Mouse (Mus musculus): ENCODE results near the gene Micall1.

The Micall1 gene

DNA sequence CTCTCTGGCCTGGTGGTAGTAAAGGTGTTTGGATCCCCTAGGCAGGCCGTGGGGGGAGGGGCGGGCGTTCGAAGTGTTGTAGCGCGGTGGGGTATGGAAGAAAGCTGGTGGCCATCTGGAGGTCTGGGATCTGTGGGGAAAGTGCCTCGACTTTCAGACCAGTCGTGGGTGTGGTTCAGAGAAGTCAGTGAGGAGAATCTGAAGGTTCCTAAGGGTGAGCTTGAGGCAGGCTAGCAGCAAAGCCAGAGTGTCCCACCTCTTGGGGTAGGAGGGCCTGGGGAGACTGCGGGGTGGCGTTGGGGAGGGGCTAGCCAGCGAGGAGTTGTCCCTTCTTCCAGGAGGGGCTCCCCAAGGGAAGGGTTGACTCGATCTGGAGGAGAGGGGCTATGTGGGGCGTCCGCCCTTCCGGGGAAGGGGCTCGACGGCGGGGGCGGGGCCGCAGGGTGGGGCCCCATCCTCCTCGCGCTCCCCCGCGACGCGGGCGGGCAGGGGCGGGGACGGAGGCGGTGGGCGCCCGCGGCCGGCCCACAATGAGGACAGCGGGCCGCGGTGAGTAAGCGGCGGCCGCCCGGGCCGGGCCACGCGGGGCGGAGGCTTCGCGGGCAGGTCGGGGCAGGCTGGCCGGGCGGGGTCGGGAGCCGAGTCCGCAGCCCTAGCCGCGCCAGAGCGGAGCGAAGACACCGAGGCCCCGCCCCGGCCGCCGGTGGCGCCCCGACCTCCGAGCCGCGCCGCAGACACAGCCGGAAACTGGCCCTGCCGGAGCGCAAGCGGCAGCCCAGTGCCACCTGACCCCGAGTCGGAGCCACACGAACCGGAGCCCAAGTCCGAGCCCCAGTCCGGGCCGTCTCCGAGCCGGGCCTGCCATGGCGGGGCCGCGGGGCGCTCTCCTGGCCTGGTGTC is at the start of gene Micall1:
Gene Micall1 (plus strand): TSS at position 478 of the 900 bp plus-strand sequence.
- DNase-seq (ENCODE audit: low spot score): no peak

DNA sequence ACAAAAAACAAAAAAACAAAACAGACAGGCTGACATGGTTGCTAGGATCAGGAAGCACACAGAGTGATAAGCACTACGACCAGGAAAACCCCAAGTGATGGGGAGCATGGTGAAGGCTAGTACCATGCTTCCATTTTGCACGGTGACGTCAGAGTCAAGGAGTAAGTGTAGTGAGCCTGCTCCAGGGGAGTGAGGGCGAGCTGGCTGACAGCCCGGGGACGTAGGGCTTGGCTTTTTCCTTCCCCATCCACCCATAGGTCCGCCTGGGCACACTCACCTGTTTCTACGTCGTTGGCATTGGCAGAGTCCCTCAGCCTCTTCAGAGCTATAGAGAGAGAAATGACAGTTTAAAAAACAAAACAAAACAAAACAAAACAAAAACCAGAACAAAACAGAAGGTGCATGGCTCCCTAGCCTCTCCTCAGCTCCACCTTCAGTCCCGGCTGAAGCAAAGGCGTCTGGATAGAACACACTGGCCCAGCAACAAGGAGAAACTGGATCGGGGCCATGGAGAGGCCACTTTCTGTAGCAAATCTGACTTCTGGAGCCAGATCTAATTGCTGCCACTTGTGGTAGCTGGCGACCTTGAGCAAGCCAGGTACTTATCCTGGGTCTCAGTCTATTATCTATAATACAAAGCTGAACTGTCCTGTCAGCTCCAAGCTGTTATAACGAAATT is 47.7 kb upstream of the Micall1 start:
- no peak for DNase-seq (ENCODE audit: low spot score)

DNA sequence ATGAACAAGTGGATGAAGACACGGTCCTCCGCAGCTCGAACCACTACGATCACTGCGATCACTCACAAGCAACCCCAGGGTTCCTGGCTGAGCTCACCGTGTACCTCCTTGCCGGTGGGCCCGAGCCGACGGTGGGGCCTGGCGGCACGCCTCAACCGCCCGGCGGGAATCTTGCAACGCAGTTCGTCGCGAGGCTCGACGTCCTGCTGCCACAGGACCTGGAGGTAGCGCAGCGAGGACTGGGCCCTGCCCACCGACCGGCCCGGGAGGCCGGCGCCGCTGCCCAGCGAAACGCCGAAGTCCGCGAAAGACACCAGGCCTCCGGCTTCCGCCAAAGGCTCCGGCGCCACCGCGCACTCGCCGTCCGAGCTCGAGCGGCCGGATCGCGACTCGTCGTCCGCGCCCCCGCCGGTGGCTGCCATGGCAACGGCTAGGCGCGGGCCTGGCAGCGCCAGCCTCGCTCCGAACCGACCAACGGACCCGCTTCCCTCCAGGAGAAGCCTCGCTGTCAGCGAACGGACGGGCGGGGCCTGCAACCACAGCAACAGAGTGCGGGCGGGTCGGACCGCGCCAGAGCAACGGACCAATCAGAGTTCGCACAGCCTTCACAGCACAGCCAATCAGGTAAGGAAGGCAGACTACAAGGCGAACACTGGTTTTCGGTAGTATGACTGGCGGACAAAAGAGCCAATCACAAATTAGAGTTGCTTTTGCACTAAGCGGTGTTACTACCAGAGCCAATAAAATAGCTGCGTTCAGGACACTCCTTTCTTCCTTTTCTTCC is 46.1 kb upstream of the Micall1 start, which contains the start of gene Ankrd54:
Gene Ankrd54 (minus strand): TSS at position 518 of the 784 bp plus-strand sequence.
- peak; percentile 99 for DNase-seq (ENCODE audit: low spot score)

GRCm38 (mm10) chr15:79063160-79063740 is 45.4 kb upstream of the Micall1 start:
- no peak for DNase-seq (ENCODE audit: low spot score)

DNA sequence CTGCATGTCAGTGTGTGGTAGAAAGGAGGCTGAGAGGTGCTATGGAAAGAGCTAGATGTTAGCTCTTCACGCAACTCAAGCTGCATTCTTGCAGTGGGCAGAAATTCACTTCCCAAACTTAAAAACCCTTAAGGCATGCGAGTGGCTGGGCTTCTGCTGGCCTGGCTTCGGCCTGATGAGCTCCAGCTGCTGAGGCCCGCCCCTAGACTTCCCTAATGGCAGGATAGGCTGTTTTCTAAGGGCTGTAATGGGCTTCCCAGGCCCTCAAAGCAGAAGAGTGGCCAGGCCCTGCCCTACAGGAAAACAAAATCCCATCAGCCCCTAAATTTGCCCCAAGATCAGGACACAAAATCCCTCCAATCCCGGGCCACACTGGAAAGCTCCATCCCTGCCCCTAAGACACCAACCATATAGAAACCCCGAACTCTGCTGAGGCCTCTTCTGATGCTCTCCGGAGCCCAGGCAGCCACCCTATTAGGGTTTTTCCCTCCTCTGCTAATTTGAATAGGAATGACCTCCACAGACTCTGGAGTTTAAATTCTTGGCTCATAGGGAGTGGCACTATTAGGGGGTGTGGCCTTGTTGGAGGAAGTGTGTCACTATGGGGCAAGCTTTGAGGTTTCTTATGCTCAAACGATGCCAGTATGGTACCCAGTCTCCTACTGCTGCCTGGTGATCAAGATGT is 43.5 kb upstream of the Micall1 start:
- no peak for DNase-seq (ENCODE audit: low spot score)

GRCm38 (mm10) chr15:79066276-79066675 is 42.4 kb upstream of the Micall1 start:
- DNase-seq (ENCODE audit: low spot score): no peak

GRCm38 (mm10) chr15:79067631-79068030 is 41.1 kb upstream of the Micall1 start:
- DNase-seq (ENCODE audit: low spot score): peak; percentile 73

DNA sequence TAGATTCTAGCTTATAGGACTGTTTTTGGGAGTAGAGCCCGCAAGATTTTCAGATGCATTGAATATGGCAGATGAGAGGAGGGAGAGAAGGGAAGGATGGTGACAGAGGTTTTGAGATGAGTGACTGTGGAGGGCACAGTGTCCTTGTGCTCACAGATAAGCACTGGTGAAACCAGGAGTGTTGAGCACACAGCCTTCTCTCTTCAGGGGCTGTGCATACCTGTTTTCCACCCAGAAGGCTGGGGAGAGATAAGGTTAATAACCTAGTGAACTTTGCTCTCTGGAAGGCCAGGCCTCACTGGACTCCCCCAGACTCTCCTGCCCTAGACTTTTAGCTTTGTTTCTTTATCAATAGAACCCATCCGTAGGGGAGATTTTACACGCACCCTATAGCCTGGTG is 40.3 kb upstream of the Micall1 start:
- peak; percentile 46 for DNase-seq (ENCODE audit: low spot score)

DNA sequence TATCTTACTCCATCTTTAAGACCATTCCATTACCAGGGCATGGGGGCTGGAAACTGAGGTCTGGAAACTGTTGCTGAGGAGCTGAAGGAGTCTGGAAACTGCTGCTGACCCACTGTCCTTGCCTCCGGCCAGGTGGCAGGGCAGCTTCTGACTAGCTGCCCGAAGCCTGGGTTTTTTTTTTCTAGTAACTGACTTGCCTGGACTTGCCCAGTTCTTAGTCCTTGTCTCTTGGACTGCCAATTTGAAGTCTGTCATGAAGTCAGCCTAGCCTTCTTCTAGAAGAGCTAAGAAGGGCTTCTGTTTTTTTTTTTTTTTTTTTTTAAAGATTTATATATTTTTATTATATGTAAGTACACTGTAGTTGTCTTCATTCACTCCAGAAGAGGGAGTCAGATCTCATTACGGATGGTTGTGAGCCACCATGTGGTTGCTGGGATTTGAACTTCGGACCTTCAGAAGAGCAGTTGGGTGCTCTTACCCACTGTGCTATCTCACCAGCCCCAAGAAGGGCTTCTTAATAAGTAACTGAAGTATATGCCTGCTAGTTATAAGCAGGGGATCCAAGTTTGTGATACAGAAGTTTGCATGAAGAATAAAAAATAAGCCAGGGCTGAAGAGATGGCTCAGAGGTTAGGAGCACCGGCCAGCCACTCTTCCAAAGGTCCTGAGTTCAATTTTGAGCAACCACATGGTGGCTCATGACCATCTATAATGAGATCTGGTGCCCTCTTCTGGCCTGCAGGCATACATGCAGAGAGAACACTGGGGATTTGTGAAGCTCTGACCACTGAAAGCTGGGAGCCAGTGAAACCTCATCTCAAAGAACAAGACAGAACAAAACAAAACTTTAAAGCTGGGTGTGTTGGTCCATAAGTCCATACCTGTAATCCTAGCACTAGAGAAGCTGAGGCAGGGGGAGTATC is 37.3 kb upstream of the Micall1 start:
- no peak for DNase-seq (ENCODE audit: low spot score)

DNA sequence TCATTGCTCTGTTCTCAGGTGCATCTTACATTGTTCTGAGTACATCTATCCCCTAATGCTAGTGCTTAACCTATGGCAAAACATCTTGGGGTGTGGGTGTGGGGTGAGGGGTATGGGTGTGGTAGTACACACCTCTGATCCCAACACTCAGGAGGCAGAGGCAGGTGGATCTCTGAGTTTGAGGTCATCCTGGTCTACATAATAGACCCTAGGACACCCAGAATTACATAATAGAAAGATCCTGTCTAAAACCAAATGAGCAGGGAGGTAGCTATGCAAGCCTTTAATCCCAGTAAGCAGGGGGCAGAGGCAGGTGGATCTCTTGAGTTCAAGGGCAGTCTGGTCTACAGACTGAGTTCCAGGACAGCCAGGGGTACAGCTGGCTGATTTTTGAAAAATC is 34.9 kb upstream of the Micall1 start:
- no peak for DNase-seq (ENCODE audit: low spot score)

DNA sequence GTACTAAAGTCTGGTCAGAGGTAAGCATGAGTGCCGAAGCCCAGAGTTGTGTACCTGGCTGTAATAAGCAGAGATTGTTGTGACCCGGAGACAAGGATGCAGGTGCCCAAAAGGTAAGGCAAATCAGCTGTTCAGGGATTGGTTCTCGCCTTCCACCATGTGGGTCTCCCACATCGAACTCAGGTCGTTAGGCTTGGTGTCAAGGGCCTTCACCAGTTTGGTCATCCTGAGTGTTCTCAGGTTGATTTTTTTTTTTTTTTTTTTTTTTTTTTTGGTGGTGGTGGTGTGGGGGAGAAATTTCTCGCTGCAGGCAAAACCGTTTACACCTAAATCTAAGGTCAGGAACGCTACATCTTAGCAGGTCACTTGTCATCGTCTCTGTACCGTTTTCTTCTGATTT is 34.3 kb upstream of the Micall1 start:
- DNase-seq (ENCODE audit: low spot score): no peak

DNA sequence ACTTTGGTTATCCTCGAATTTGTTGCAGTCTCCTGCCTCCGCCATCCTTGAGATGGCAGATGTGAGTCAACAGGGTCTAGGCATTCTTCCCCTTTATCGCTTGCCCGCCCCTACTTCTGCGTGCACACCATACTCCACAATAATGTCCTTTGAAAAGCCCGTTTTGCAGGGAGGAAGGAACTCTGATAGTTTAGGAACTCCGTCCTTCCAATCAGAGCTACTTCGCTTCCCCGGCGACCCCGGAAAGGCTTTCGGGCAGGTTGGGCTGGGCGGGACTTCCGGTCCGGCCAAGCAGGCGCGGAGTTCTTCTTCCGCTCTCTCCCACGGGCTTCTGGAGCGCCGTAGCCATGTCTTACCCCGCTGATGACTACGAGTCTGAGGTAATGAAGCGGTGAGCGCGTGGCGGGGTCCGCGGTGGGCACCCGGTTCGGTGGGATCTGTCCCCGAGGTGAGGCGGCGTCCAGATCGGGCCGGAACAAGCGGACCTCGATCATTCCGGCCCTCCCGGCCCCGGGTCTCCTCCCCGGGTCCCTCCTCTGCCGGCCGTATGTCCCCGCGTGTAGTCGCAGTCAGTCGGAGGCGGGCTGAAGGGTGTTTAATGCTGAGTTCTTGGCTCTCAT is 33.7 kb upstream of the Micall1 start, which contains the start of gene Eif3l:
Gene Eif3l (plus strand): TSS at position 267 of the 620 bp plus-strand sequence.
- peak; percentile 77 for DNase-seq (ENCODE audit: low spot score)

- DNase-seq (ENCODE audit: low spot score): no peak
Measured at GRCm38 (mm10) chr15:79075658-79076365, 32.9 kb upstream of the Micall1 start.

DNA sequence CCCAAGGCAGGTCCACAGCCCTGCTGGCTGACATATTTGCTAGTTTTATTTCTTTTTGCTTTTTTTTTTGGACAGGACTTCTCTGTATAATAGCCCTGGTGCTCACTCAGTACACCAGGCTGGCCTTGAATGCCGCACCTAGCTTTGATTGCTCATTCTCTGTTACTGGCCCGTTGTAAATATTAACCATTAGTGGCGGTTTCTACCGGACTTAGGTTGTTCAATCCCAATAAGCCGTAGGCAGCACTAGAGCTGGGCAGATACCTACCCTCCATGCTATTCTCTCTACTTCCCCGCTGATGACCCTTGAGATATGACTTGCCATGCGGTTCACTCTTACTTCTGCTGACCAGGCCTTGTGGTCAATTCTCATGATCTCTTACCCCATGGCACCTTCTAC is 29.1 kb upstream of the Micall1 start:
- no peak for DNase-seq (ENCODE audit: low spot score)

DNA sequence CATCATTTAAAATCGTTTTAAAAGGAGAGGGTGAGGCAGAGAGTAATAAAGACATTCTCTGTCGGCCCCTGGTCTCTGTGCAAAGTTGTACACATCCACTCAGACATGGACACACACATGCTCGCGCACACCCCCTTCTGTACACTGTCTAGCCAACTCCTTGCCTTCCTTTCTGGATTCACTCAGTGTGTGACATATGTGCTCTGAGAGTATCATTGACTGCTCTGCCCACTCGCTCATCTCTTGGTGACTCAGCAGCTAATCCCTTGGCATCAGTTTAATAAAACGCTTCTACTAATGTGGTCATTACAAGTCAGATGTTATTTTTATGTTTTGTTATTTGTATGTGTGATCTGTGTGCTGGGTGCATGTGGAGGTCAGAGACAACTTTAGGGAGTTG is 16.4 kb upstream of the Micall1 start:
- no peak for DNase-seq (ENCODE audit: low spot score)

DNA sequence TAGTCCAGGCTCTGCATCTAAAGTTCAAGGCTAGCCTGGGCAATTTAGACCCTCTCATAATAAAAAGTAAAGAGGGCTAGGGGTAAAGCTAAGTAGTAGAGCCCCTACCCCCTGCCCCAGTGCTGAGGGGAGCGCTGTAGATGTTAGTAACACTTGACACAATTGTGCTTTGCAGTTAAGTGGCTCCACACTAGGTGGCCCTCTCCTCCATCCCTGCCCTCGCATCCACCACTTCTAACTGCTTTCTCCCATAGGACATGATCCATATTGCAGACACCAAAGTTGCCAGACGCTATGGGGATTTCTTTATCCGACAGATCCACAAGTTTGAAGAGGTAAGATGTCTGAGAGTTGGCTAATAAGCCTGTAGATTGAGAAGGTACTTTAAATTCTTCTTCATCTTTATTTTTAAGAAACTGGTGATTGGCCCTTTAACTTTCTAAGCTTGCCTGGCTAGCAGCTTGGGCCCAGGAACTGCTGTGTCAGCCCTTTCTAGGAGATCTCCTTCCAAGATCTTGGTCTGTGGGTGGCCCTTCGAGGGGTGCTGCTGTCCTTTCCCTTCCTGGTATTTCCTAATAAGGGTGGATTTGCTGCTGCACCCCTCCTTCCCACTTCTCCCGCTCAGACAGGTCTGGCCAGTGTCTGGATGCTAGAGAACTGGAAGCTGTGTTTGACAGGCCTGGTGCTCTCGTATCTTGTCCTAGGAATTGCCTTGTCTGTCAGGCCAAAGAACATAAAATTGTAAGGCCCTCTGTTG is 15.4 kb upstream of the Micall1 start:
- DNase-seq (ENCODE audit: low spot score): no peak

- DNase-seq (ENCODE audit: low spot score): no peak
Measured at GRCm38 (mm10) chr15:79095483-79095882, 13.2 kb upstream of the Micall1 start.

- no peak for DNase-seq (ENCODE audit: low spot score)
Measured at GRCm38 (mm10) chr15:79096556-79096955, 12.1 kb upstream of the Micall1 start.
